Mouse (Mus musculus): ENCODE results near the gene Rai1.

Gene Rai1

GRCm38 (mm10) chr11:60104810-60105592, at the start of gene Rai1:
Rai1 (plus strand) TSS chr11:60105013.
- H3K27me3 ChIP-seq (ENCODE audit: insufficient read depth, low read length) = peaks cover 81% of the 10 kb centered on the region
- TF ChIP-seq POU5F1 (IDR thresholded peaks at IDR 0.05; ENCODE audit: borderline replicate concordance, low read length) (no peak), NANOG (IDR thresholded peaks at IDR 0.05; ENCODE audit: borderline replicate concordance, low read length) (no peak), CTCF (conservative IDR thresholded peaks at IDR 0.05; ENCODE audit: low read length) (no peak; the same call in 1 of the 2 replicates)
- no peaks in the 10 kb centered on the region for H3K9me3 ChIP-seq (ENCODE audit: low read length)
- H3K4me1 ChIP-seq (replicated peaks; ENCODE audit: low read depth, low read length) = peaks cover 74% of the 10 kb centered on the region
- peak within 1 kb of the TSS; percentile 82 for H3K4me3 ChIP-seq (replicated peaks; ENCODE audit: low read length)
- H3K36me3 ChIP-seq (ENCODE audit: insufficient read depth, low read length) = no peaks in the 10 kb centered on the region

GRCm38 (mm10) chr11:60056520-60056919, 48.3 kb upstream of the Rai1 start:
- no peaks in the 10 kb centered on the region for H3K9me3 ChIP-seq (ENCODE audit: low read length)
- H3K4me1 ChIP-seq (replicated peaks; ENCODE audit: low read depth, low read length) = peaks cover 30% of the 10 kb centered on the region
- TF ChIP-seq POU5F1 (IDR thresholded peaks at IDR 0.05; ENCODE audit: borderline replicate concordance, low read length) (no peak), CTCF (conservative IDR thresholded peaks at IDR 0.05; ENCODE audit: low read length) (no peak), NANOG (IDR thresholded peaks at IDR 0.05; ENCODE audit: borderline replicate concordance, low read length) (no peak)
- H3K27me3 ChIP-seq (ENCODE audit: insufficient read depth, low read length) = no peaks in the 10 kb centered on the region
- H3K4me3 ChIP-seq (replicated peaks; ENCODE audit: low read length) = no peak overlapping the region
- no peaks in the 10 kb centered on the region for H3K36me3 ChIP-seq (ENCODE audit: insufficient read depth, low read length)

GRCm38 (mm10) chr11:60057987-60058386, 46.8 kb upstream of the Rai1 start:
- H3K9me3 ChIP-seq (ENCODE audit: low read length) = no peaks in the 10 kb centered on the region
- H3K4me1 ChIP-seq (replicated peaks; ENCODE audit: low read depth, low read length) = peaks cover 30% of the 10 kb centered on the region
- no peak for TF ChIP-seq POU5F1 (IDR thresholded peaks at IDR 0.05; ENCODE audit: borderline replicate concordance, low read length)
- no peak for TF ChIP-seq NANOG (IDR thresholded peaks at IDR 0.05; ENCODE audit: borderline replicate concordance, low read length)
- H3K27me3 ChIP-seq (ENCODE audit: insufficient read depth, low read length) = 0 out of 2 replicates have a peak, but pooled peaks cover 4% of the 10 kb centered on the region
- H3K36me3 ChIP-seq (ENCODE audit: insufficient read depth, low read length) = no peaks in the 10 kb centered on the region
- no peak overlapping the region for H3K4me3 ChIP-seq (replicated peaks; ENCODE audit: low read length)

GRCm38 (mm10) chr11:60058441-60058840, 46.4 kb upstream of the Rai1 start:
- TF ChIP-seq NANOG (IDR thresholded peaks at IDR 0.05; ENCODE audit: borderline replicate concordance, low read length) (no peak), POU5F1 (IDR thresholded peaks at IDR 0.05; ENCODE audit: borderline replicate concordance, low read length) (no peak), CTCF (conservative IDR thresholded peaks at IDR 0.05; ENCODE audit: low read length) (no peak)
- Histone ChIP-seq H3K9me3 (ENCODE audit: low read length) (no peaks in the 10 kb centered on the region), H3K4me3 (replicated peaks; ENCODE audit: low read length) (no peak overlapping the region), H3K36me3 (ENCODE audit: insufficient read depth, low read length) (no peaks in the 10 kb centered on the region), H3K4me1 (replicated peaks; ENCODE audit: low read depth, low read length) (peaks cover 30% of the 10 kb centered on the region), H3K27me3 (ENCODE audit: insufficient read depth, low read length) (0 out of 2 replicates have a peak, but pooled peaks cover 4% of the 10 kb centered on the region)

- TF ChIP-seq POU5F1 (IDR thresholded peaks at IDR 0.05; ENCODE audit: borderline replicate concordance, low read length) (no peak), CTCF (conservative IDR thresholded peaks at IDR 0.05; ENCODE audit: low read length) (no peak), NANOG (IDR thresholded peaks at IDR 0.05; ENCODE audit: borderline replicate concordance, low read length) (no peak)
- H3K27me3 ChIP-seq (ENCODE audit: insufficient read depth, low read length) = 0 out of 2 replicates have a peak, but pooled peaks cover 4% of the 10 kb centered on the region
- peaks cover 30% of the 10 kb centered on the region for H3K4me1 ChIP-seq (replicated peaks; ENCODE audit: low read depth, low read length)
- no peaks in the 10 kb centered on the region for H3K9me3 ChIP-seq (ENCODE audit: low read length)
- no peaks in the 10 kb centered on the region for H3K36me3 ChIP-seq (ENCODE audit: insufficient read depth, low read length)
- H3K4me3 ChIP-seq (replicated peaks; ENCODE audit: low read length) = no peak overlapping the region
These were observed 44.8 kb upstream of the Rai1 start for GRCm38 (mm10) chr11:60060026-60060425.

GRCm38 (mm10) chr11:60061504-60062006, 43.3 kb upstream of the Rai1 start:
- Histone ChIP-seq H3K27me3 (ENCODE audit: insufficient read depth, low read length) (0 out of 2 replicates have a peak, but pooled peaks cover 4% of the 10 kb centered on the region), H3K9me3 (ENCODE audit: low read length) (no peaks in the 10 kb centered on the region), H3K36me3 (ENCODE audit: insufficient read depth, low read length) (no peaks in the 10 kb centered on the region), H3K4me3 (replicated peaks; ENCODE audit: low read length) (no peak overlapping the region), H3K4me1 (replicated peaks; ENCODE audit: low read depth, low read length) (peaks cover 30% of the 10 kb centered on the region)
- TF ChIP-seq NANOG (IDR thresholded peaks at IDR 0.05; ENCODE audit: borderline replicate concordance, low read length) (no peak), CTCF (conservative IDR thresholded peaks at IDR 0.05; ENCODE audit: low read length) (no peak)

GRCm38 (mm10) chr11:60065267-60065666, 39.5 kb upstream of the Rai1 start:
- H3K4me1 ChIP-seq (replicated peaks; ENCODE audit: low read depth, low read length) = peaks cover 11% of the 10 kb centered on the region
- H3K27me3 ChIP-seq (ENCODE audit: insufficient read depth, low read length) = peaks cover 14% of the 10 kb centered on the region; the same call in 1 of the 2 replicates
- H3K9me3 ChIP-seq (ENCODE audit: low read length) = no peaks in the 10 kb centered on the region
- no peak for TF ChIP-seq NANOG (IDR thresholded peaks at IDR 0.05; ENCODE audit: borderline replicate concordance, low read length)
- no peaks in the 10 kb centered on the region for H3K36me3 ChIP-seq (ENCODE audit: insufficient read depth, low read length)
- no peak overlapping the region for H3K4me3 ChIP-seq (replicated peaks; ENCODE audit: low read length)

- peaks cover 12% of the 10 kb centered on the region for H3K4me1 ChIP-seq (replicated peaks; ENCODE audit: low read depth, low read length)
- peaks cover 10% of the 10 kb centered on the region; the same call in 1 of the 2 replicates for H3K27me3 ChIP-seq (ENCODE audit: insufficient read depth, low read length)
- H3K4me3 ChIP-seq (replicated peaks; ENCODE audit: low read length) = no peak overlapping the region
- no peak for TF ChIP-seq NANOG (IDR thresholded peaks at IDR 0.05; ENCODE audit: borderline replicate concordance, low read length)
- no peak for TF ChIP-seq CTCF (conservative IDR thresholded peaks at IDR 0.05; ENCODE audit: low read length)
- no peak for TF ChIP-seq POU5F1 (IDR thresholded peaks at IDR 0.05; ENCODE audit: borderline replicate concordance, low read length)
- H3K9me3 ChIP-seq (ENCODE audit: low read length) = no peaks in the 10 kb centered on the region
- H3K36me3 ChIP-seq (ENCODE audit: insufficient read depth, low read length) = no peaks in the 10 kb centered on the region
These were observed 37.2 kb upstream of the Rai1 start for GRCm38 (mm10) chr11:60067646-60068045.

All from E14TG2a.4 (cell line).